Mouse (Mus musculus) embryo, embryonic 10.5 days (tissue): ENCODE measurements around the gene Rabif.
A peak's percentile ranks its signal among the peaks of the same experiment; 100 is the strongest.
"Not testable (repeated sequence)": the region's sequence is repeated elsewhere in the genome, so short reads cannot be mapped to it uniquely, and the experiment has no call there.

Source experiments
- DNase-seq: peaks from one replicate; pipeline ENCODE4 v3.0.0-alpha.2; 2015; ENCODE audit warnings: low spot score

The Rabif gene

DNA sequence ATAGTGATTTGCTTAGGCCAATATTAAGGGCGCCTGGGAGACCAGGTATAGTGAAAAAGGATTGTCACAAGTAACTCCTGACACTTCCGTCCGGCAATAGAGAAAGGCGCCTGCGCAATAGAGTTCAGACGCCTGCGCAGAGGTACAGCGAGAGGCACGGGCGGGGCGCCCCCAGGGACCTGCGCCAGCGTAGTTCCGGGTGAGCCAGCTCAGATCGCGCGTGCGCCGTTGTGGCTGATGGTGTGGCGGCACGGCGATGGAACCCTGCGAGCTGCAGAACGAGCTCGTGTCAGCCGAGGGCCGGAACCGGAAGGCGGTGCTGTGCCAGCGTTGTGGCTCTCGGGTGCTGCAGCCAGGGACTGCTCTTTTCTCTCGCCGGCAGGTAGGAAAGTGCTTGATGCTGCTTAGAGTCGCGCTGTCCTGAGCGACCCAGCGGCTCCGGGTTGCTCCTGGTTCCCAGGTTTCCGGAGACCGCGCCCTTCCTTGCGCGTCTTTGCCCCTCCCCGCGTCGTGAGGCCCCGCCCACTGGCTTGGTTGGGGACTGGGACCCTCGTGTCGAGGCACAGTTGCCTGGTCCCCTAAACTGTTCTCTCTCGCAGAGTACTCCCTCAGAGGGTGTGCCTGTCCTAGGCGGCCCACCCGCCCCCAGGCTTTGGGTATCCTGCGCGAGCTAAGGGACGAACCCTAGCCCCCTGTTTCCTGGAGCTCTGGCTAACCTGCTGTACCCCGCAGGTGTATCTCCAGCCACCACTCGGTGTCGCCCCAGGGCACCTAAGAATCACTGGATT lies at the start of gene Rabif:
Gene Rabif (plus strand): TSS at position 221 of the 788 bp plus-strand sequence.
- peak; percentile 99 for DNase-seq

DNA sequence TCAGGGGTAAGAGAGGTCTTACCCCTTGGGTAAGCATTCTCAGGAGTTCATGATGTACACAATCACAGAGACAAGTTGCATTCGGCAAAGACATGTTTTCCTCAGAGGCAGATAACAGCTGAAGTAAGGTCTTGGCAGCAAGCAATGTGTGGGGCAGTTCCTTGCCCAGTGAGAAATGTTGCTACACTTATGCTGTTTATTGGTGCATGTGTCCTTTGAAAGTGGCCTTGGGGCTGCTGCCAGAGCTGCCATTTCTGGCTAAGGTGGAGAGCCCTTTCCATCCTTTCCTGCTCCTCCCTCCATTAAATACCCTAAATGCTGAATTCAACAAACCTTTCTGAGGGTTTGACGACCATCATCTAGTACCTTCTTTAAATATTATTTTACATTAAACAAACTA lies 49.0 kb upstream of the Rabif start:
- DNase-seq: no peak

- DNase-seq: not testable (repeated sequence)
These were observed 45.9 kb upstream of the Rabif start for GRCm38 (mm10) chr1:134448537-134448936.

DNA sequence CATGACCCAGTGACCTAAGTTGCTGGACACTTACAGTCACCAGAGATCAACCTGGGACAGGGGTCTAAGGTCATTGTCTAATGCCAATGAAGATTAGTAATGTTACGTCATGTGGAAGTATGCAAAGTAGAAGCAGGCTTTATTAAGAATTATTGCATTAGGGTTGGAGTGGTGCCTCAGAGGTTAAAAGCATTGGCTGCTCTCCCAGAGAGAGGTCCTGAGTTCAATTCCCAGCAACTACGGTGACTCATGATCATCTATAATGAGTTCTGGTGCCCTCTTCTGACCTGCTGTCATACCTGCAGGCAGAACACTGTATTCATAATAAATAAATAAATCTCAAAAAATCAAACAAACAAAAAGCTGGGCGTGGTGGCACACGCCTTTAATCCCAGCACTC lies 44.2 kb upstream of the Rabif start:
- DNase-seq: no peak

- peak; percentile 60 for DNase-seq
These were observed 43.5 kb upstream of the Rabif start for GRCm38 (mm10) chr1:134450986-134451385.

DNA sequence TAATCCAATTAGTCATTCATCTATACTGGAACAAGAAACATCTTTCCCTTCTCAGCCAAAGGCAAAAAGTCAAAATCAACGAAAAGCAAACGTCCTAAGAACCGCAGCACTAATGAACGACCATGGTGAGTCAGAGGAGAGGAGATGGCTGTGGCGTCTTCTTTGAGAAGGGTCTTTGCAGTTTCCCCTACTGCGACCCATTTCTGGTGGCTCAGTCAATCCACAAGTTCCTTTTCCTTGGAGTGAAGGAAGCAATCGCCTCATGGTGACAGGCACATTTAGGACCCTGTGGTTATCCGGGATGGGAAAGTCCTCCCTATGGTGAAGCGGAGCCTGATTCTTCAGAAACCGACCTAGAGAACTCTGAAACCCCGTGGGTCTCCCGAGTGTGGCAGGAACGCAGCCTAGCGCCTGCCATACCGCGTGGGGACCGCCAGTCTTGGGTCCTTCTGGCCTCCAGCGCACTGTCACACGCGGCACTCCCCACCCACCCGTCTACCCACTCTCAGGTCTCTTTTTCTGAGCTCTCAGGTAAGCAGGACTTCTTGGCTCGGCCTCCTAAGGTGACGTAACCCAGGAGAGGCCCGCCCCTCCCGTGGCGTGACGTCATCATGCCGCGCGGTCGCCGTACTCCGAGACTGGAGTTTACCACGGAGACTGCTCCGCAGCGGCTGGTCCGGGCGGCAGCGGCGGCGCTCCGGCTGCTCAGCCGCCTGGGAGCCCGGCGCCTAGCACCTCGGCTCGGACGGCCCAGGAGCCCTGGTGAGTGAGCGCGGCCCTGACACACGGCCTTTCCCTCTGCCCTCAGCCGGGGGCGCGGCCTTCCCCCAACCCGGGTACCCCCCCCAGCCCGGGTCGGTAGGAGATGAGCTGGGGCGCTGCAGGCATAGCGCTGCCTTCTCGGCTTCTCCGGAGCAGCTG lies 39.3 kb upstream of the Rabif start, which contains the start of gene Klhl12:
Gene Klhl12 (plus strand): TSS at position 628 of the 921 bp plus-strand sequence.
- DNase-seq: peak; percentile 90

- DNase-seq: peak; percentile 2
These were observed 38.4 kb upstream of the Rabif start for GRCm38 (mm10) chr1:134456060-134456459.

DNA sequence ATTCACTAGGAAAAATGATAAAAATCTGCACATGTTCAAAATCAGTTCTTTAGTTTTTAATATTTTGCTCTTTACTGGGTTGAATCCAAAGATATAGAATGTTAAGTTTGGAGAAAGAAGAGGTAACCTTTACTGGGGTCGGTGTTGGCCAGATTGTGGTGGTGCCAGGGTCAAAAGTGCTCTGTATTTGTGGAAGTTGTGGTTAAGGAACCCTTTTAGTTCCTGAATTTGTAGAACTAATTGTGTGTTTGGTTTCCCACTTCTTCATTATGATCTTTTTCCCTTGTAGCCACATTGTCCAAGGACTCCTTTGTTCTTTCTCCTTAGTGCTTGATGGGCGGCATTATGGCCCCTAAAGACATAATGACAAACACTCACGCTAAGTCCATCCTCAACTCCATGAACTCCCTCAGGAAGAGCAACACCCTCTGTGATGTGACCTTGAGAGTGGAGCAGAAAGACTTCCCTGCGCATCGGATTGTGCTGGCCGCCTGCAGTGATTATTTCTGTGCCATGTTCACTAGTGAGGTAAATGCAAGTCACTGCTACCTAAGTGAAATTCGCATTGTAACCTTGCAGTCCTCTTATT lies 36.2 kb upstream of the Rabif start:
- DNase-seq: no peak

GRCm38 (mm10) chr1:134460294-134461284 lies 33.9 kb upstream of the Rabif start:
- no peak for DNase-seq

GRCm38 (mm10) chr1:134484623-134485022 lies 9.8 kb upstream of the Rabif start:
- no peak for DNase-seq

GRCm38 (mm10) chr1:134490903-134491801 lies 3.3 kb upstream of the Rabif start:
- no peak for DNase-seq

DNA sequence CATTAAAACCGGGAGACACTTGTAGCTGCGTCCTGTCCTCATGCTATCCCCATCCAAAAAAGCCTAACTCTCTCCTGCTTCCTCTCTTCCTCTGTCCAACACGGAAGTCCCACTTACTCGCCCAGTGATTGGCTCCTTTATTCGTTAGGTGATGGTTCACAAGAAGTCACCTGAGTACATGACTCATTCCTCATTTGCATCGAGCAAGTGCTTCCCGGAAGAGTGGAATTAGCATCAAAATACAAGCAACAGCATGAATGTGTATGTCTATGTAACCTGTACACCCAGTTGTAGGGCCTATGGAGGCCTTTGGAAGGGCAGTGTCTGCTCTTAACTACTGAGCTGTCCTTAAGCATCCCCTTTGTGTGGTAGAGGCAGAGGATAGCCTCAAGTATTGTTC lies 2.2 kb upstream of the Rabif start:
- no peak for DNase-seq

GRCm38 (mm10) chr1:134493496-134493895 lies 952 bp upstream of the Rabif start:
- no peak for DNase-seq

- no peak for DNase-seq
These were observed 492 bp upstream of the Rabif start for GRCm38 (mm10) chr1:134493956-134494355.

- no peak for DNase-seq
These were observed 730 bp downstream of the Rabif start for GRCm38 (mm10) chr1:134495216-134495539.

- DNase-seq: no peak
These were observed 1.5 kb downstream of the Rabif start for GRCm38 (mm10) chr1:134495991-134496390.

- no peak for DNase-seq
These were observed 6.5 kb downstream of the Rabif start for GRCm38 (mm10) chr1:134500916-134501315.

DNA sequence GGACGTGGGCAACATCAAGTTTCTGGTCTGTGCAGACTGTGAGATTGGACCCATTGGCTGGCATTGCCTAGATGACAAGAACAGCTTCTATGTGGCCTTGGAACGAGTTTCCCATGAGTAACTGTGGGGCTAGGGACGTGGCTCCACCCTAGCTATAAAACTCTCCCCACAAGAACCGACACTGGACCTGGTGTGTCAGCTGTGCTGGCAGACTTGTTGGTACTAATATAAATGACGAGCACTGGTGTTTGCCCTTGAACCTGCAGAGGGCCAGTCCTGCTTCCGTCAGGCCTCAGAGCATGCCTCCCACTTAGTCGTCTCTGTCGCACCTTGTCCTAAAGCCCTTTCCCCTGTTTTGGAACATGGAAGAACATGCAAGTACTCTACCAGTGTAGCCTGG lies 11.8 kb downstream of the Rabif start:
- no peak for DNase-seq

DNA sequence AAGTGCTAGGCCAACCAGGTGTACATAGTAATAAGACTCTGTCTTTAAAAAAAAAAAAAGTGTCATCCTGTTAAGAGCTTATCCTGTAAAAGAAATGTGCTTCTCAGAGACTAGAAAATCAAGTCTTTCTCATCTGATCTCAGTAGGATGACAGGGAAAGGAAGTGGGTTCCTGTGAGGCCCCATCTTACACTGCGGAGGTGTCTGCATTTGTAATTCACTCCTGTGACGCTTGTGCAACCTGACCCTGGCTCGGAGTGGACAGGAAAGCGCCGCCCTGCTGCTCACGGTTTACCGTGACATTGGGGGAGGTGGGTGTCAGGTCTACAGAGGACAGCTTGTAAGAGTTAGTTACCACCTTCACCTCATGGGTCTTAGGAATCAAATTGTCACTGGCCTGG lies 15.6 kb downstream of the Rabif start:
- DNase-seq: no peak

DNA sequence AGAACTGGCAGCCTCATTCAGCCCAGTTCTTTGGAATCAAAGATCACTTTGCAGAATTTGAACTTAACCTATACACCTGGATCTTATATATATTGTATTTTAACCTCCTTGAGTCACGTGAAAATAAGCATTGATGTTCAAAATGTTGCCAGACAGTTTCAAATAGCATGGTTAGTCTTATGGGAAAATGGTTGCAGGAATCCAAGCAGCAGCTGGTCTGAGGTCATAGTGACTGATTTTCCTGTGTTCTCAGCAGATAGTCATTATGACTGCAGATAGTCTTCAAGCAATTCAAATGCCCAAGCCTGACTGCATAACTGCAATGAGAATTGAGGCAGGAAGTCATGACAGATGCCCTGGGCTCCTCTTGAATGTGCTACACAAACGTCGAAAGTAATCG lies 17.7 kb downstream of the Rabif start:
- no peak for DNase-seq
